Mouse (Mus musculus) megakaryocyte, embryonic 14.5 days (primary cell): ENCODE measurements around the gene Gm1604a.
"Not testable (repeated sequence)": the region's sequence is repeated elsewhere in the genome, so short reads cannot be mapped to it uniquely, and the experiment has no call there.

Experiments
- FLI1 ChIP-seq: IDR thresholded peaks from 2 replicates; pipeline ENCODE4 v1.6.1; 2012; ENCODE audit warnings: low read length, inconsistent platforms, mixed read lengths
- GATA1 ChIP-seq: IDR thresholded peaks from 3 replicates; pipeline ENCODE4 v1.6.1; 2012; ENCODE audit warnings: mixed read lengths, low read length, inconsistent platforms, borderline replicate concordance

GRCm38 (mm10) chr17:7097835-7098519 lies 72.6 kb downstream of the Gm1604a start:
- TF ChIP-seq GATA1, FLI1: not testable (repeated sequence)
